Comparison of ENCODE assay signal across 16 mouse cellular contexts in the genomic region with DNA sequence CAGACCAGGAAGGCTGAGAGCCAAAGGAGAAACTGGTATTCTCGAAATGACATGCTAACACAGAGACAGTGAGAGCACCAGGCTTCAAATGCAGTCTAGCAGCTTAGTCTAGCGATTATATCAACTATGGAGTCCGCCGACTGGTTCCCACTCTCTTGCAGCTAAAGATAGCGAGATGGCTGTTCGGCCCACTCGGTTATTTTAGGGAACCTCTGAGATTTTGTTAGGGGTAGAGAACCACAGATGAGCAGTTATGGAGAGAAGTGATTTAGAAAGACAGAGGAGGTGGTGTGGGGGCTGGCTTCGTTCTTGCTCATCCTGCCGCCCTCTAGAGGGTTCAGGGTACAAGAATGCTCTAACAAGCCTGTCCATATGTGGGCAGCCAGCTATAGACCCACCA. TPM values are rescaled to one million over a fixed set of nuclear protein-coding genes. Genes with fewer than 3 reads are reported as not detected.
A peak's percentile ranks its signal among the peaks of the same experiment; 100 is the strongest.
DNase-seq lines count a peak whose midpoint lies in the region; ATAC-seq lines count a peak whose summit lies in the region.
"Had no signal": no experiment of that assay in that cellular context is flagged by ENCODE, and none has a peak within 500 bp of the region (broad histone marks: within the 10 kb centered on the region; RNA-seq: fewer than 3 reads in every experiment).

No protein-coding gene starts in this region.

- H3K27ac ChIP-seq in heart, embryonic 13.5 days (replicated peaks): peak overlapping the region; percentile 57
- H3K27ac ChIP-seq: embryonic facial prominence, embryonic 13.5 days; liver, embryonic 12.5 days; midbrain, embryonic 12.5 days; neural tube, embryonic 12.5 days; stomach, embryonic 15.5 days had no signal

- intact Hi-C loops in heart, postnatal 10 days (cut with DNase I): no loop called here
- intact Hi-C loops in left cerebral cortex, postnatal 10 days (cut with DNase I): no loop called here

- peaks cover 77% of the 10 kb centered on the region for H3K4me1 ChIP-seq in heart, embryonic 13.5 days

- peak overlapping the region; percentile 33; the same call in 1 of the 2 replicates for H3K9ac ChIP-seq in heart, embryonic 13.5 days
- H3K9ac ChIP-seq: embryonic facial prominence, embryonic 13.5 days; liver, embryonic 12.5 days; midbrain, embryonic 12.5 days; neural tube, embryonic 12.5 days; stomach, embryonic 15.5 days had no signal

- no peaks in the 10 kb centered on the region for H3K9me3 ChIP-seq in heart, embryonic 13.5 days
- H3K9me3 ChIP-seq: embryonic facial prominence, embryonic 13.5 days; liver, embryonic 12.5 days; midbrain, embryonic 12.5 days; neural tube, embryonic 12.5 days; stomach, embryonic 15.5 days had no signal

- ATAC-seq in heart, embryonic 13.5 days (ENCODE audit: extremely low read depth, insufficient number of reproducible peaks, low FRiP score, low TSS enrichment): no peak
- ATAC-seq: activated CD4-positive, CD25-positive, alpha-beta regulatory T cell, adult 4 months; inflammation-experienced regulatory T-cells, adult 6 months; liver, embryonic 12.5 days had no signal

- no peaks in the 10 kb centered on the region for H3K27me3 ChIP-seq in heart, embryonic 13.5 days (replicated peaks)
- H3K27me3 ChIP-seq: embryonic facial prominence, embryonic 13.5 days; liver, embryonic 12.5 days; midbrain, embryonic 12.5 days; neural tube, embryonic 12.5 days; stomach, embryonic 15.5 days had no signal

- DNase-seq in heart, postnatal 10 days: no peak
- DNase-seq in left cerebral cortex, adult 11 months (ENCODE audit: low spot score): peak; percentile 68
- DNase-seq in left cerebral cortex, postnatal 10 days (ENCODE audit: extremely low spot score in 1 of 2, low spot score in 2 of 2): no peak
- DNase-seq in frontal cortex, postnatal 10 days (ENCODE audit: low spot score in 2 of 2): peak; percentile 47 to 60
- peak; percentile 37 for DNase-seq in right cerebral cortex, postnatal 14 days
- no peak for DNase-seq in cerebellum, postnatal 25 days
- DNase-seq in adrenal gland, adult 8-10 months: no peak
- DNase-seq: cerebellum, adult 8-10 months had no signal

- H3K4me2 ChIP-seq in heart, embryonic 13.5 days: peak overlapping the region; percentile 37
- H3K4me2 ChIP-seq: embryonic facial prominence, embryonic 13.5 days; liver, embryonic 12.5 days; midbrain, embryonic 12.5 days; neural tube, embryonic 12.5 days; stomach, embryonic 15.5 days had no signal

- no peak overlapping the region for H3K4me3 ChIP-seq in heart, embryonic 13.5 days
- H3K4me3 ChIP-seq: embryonic facial prominence, embryonic 13.5 days; liver, embryonic 12.5 days; midbrain, embryonic 12.5 days; neural tube, embryonic 12.5 days; stomach, embryonic 15.5 days had no signal

- 54% methylated on average over 9 of the region's 9 CpGs for WGBS in heart, embryonic 13.5 days

- peaks cover 54% of the 10 kb centered on the region for H3K36me3 ChIP-seq in heart, embryonic 13.5 days
- H3K36me3 ChIP-seq: liver, embryonic 12.5 days had no signal

RNA-seq across cellular contexts. Expression of gene Pbx1, which starts 13.2 kb away (rescaled TPM):
- 23.2 and 23.7 TPM in 2 replicates for polyA plus RNA-seq in heart, embryonic 13.5 days (2015; fragmentation: Nextera tagmentation; extraction: Ambion mirVana)
- total RNA-seq in heart, postnatal 10 days (2021): 10 to 100 TPM; 67.4 to 78.3 TPM
- total RNA-seq in left cerebral cortex, postnatal 10 days (2021): 100 to 1,000 TPM; 164 to 181 TPM
- 100 to 1,000 TPM; 152 to 211 (median 192) TPM for total RNA-seq in adrenal gland, adult 8-10 months (2022)

Comparison
In these comparisons a context has a peak if more than half of its experiments do, and no peak if none do; other contexts are left out.
1. DNase-seq: peak in left cerebral cortex, adult 11 months (single experiment), frontal cortex, postnatal 10 days (2 of 2) and right cerebral cortex, postnatal 14 days (single experiment); none in heart, postnatal 10 days (0 of 2), left cerebral cortex, postnatal 10 days (0 of 2), cerebellum, postnatal 25 days (0 of 2) and adrenal gland, adult 8-10 months (single experiment).